Mouse (Mus musculus) embryo, embryonic 10.5 days (tissue): ENCODE measurements around the gene Slc35b1.

ENCODE experiments used
- DNase-seq: peaks from one replicate; pipeline ENCODE4 v3.0.0-alpha.2; 2015; ENCODE audit warnings: low spot score

The Slc35b1 gene

GRCm38 (mm10) chr11:95366280-95366897, 18.1 kb upstream of the Slc35b1 start:
- DNase-seq, result no peak

- no peak for DNase-seq
These were observed 17.3 kb upstream of the Slc35b1 start for GRCm38 (mm10) chr11:95367011-95367735.

- DNase-seq, result no peak
These were observed 16.2 kb upstream of the Slc35b1 start for GRCm38 (mm10) chr11:95368231-95368823.

GRCm38 (mm10) chr11:95368871-95369270, 15.6 kb upstream of the Slc35b1 start:
- no peak for DNase-seq

GRCm38 (mm10) chr11:95369964-95370890, 14.3 kb upstream of the Slc35b1 start:
- DNase-seq, result no peak

- DNase-seq, result no peak
These were observed 13.3 kb upstream of the Slc35b1 start for GRCm38 (mm10) chr11:95371182-95371581.

- no peak for DNase-seq
These were observed 5.6 kb upstream of the Slc35b1 start for GRCm38 (mm10) chr11:95378926-95379325.

- DNase-seq, result no peak
These were observed 4.9 kb upstream of the Slc35b1 start for GRCm38 (mm10) chr11:95379552-95379951.

GRCm38 (mm10) chr11:95380711-95381110, 3.8 kb upstream of the Slc35b1 start:
- no peak for DNase-seq

- no peak for DNase-seq
These were observed 3.3 kb upstream of the Slc35b1 start for GRCm38 (mm10) chr11:95381146-95381545.

GRCm38 (mm10) chr11:95383331-95383986, 1.0 kb upstream of the Slc35b1 start:
- no peak for DNase-seq

GRCm38 (mm10) chr11:95384004-95384318, 531 bp upstream of the Slc35b1 start:
- DNase-seq, result no peak

- DNase-seq, result no peak
These were observed 455 bp downstream of the Slc35b1 start for GRCm38 (mm10) chr11:95384973-95385320.

- no peak for DNase-seq
These were observed 2.9 kb downstream of the Slc35b1 start for GRCm38 (mm10) chr11:95387354-95387753.

- DNase-seq, result peak; percentile 33
These were observed 4.5 kb downstream of the Slc35b1 start for GRCm38 (mm10) chr11:95389006-95389405.

- DNase-seq, result no peak
These were observed 5.9 kb downstream of the Slc35b1 start for GRCm38 (mm10) chr11:95390420-95390819.

GRCm38 (mm10) chr11:95391201-95391600, 6.7 kb downstream of the Slc35b1 start:
- no peak for DNase-seq

GRCm38 (mm10) chr11:95391743-95392142, 7.3 kb downstream of the Slc35b1 start:
- DNase-seq, result no peak

GRCm38 (mm10) chr11:95392223-95392667, 7.8 kb downstream of the Slc35b1 start:
- DNase-seq, result no peak

GRCm38 (mm10) chr11:95392708-95393499, 8.4 kb downstream of the Slc35b1 start:
- DNase-seq, result no peak

GRCm38 (mm10) chr11:95393500-95393816, 9.0 kb downstream of the Slc35b1 start:
- DNase-seq, result no peak
